Mouse (Mus musculus): Measurements from ENCODE around the gene Aqp1.

Gene Aqp1

DNA sequence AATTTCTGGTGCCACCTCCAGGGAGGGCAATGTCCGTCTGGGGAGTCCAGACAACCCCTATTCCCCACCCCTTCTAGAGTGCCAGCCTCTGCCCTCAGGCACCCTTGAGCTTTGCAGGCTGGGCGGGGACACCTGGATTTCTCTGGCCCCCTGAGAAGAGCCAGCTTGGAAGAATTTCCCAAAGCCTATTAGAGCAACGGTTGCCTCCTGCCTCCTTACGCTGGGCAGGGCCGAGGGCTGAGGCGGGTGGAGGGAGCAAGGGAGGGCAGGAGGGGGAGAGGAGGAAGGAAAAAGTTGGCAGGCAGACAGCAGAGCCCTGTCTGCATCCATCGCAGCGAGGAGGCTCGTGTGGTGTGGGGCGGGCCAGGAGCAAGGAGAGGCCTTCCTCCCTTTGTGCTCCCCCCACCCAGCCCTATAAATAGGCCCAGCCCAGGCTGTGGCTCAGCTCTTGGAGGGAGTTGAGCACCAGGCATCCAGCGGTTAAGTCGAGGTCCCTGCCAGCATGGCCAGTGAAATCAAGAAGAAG lies at the start of gene Aqp1:
Aqp1 (plus strand) TSS at position 444 of the 526 bp plus-strand sequence.
- no peak for DNase-seq (ENCODE audit: low read depth, low spot score)

- DNase-seq (ENCODE audit: low read depth, low spot score): no peak
Measured at GRCm38 (mm10) chr6:55288007-55288602, 48.1 kb upstream of the Aqp1 start.

DNA sequence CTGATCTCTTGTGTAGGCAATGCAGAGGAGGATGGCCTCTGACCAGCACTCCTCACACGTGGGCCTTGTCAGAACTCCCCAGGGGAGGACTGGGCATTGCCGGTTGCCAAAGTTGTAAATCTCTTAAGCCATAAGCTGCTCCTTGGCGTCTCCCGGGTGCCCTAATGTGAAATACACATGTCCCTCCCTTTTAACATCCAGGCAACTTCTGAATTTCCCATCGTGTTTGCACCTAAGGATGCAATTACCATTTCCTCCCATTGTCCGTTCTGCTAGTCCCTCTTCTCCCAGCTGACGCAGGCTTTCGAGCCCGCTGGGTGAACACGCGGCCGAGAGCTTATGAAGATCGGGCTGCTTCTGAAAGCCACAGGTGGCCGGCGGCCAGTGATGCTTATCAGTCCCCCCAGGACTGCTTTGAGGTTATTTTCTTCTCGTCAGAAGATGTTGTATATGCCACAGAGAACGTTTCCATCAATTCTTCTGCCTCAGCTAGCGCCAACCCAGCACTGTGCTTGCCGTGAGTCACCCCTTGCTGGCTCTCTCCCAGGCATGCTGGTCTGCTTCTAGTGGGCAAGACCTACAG lies 41.6 kb upstream of the Aqp1 start:
- DNase-seq (ENCODE audit: low read depth, low spot score): peak; percentile 72

GRCm38 (mm10) chr6:55295325-55295724 lies 40.9 kb upstream of the Aqp1 start:
- no peak for DNase-seq (ENCODE audit: low read depth, low spot score)

GRCm38 (mm10) chr6:55299482-55299881 lies 36.8 kb upstream of the Aqp1 start:
- DNase-seq (ENCODE audit: low read depth, low spot score): no peak

GRCm38 (mm10) chr6:55299917-55300316 lies 36.3 kb upstream of the Aqp1 start:
- DNase-seq (ENCODE audit: low read depth, low spot score): no peak

DNA sequence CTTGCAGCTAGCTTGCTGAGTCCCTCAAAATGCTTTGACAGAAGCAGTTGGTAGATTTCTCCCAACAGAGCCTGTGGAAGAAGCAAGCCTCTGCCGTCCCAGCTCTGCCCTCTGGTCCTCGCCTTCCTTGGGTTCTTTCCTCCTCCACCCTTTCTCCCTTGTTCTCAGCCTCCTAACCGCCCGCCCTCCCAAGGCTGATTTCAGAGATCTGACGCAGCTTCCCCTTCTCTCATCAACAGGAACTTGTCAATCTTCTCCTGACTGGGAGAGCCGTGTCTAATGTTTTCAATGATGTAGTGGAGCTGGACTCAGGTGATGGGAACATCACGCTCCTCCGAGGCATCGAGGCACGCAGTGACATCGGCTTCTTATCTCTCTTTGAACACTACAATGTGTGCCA lies 35.5 kb upstream of the Aqp1 start:
- no peak for DNase-seq (ENCODE audit: low read depth, low spot score)

- no peak for DNase-seq (ENCODE audit: low read depth, low spot score)
Measured at GRCm38 (mm10) chr6:55310179-55310578, 26.1 kb upstream of the Aqp1 start.

DNA sequence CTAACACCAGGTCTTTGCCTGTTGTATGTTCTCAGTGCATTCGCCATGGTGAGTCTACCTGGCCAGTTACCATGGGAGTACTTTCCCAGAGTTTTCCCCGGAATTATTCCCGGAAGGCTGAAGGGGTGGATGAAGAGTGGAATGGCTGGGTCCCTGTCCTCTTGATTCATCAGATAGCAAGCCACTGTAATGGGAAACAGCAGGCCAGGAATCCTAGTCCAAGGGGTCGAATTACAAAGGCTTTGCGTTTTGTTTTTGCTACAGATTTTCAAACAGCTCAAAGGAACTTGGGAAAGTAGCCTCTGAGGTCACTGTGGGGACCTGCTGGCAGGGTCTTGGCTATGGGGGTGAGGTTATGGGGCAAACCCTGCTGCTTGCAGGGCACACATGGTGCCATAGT lies 24.3 kb upstream of the Aqp1 start:
- DNase-seq (ENCODE audit: low read depth, low spot score): peak; percentile 50

DNA sequence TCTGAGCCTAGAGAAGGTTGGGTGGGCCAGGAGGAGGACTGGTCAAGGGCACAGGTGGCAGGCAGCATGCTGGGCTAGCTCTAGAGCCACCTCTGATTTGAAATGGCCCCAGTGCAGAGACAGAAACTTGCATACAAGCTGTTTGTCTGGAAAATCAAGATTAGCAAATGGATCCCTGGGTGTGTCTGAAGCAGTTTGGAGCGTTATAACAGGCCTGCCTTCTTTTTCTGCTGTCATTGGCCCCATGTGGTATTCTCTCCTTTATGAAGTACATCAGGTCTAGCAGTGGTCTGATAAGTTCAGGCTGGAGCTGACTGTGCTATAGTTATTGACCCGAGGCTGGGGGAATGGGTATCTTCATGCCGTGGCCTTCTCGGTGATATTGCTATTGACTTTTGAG lies 22.3 kb upstream of the Aqp1 start:
- DNase-seq (ENCODE audit: low read depth, low spot score): no peak

DNA sequence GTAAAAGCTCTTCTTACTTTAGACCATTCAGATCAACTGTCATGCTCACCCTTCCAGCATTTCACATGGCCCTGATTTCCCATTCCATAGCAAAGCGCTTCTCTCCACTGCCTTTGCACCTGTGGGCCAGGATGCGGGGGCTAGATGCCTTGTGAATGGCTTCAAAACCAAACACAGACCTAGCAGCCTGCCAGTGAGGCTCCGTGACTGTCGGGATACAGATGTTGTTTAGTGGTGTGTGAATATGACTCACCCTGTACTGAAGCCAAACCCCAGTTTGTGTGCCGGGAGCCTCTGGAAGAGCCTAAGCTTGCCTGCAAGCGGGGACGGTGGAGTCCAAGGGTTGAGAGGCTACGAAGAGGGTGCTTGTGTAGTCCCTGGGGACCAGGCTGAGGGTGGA lies 21.6 kb upstream of the Aqp1 start:
- no peak for DNase-seq (ENCODE audit: low read depth, low spot score)

DNA sequence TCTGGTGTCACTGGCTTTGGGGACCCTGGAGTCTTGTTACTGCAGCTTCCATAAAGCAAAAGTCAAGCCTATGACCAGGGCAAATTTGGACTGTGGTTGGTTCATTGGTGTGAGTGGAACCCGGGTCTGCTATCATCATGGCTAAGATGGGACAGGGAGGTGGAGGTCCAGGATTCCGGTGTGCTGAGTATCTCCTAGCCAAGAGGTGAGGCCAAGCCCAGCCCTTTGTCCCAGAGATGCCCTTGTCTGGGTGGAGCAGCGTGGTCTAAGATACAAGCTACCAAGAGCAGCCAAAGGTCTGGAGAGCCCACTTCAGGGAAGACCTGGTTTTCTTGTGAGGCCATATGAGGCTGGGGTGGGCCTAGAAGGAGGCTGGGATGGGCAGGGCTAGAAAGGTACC lies 17.6 kb upstream of the Aqp1 start:
- DNase-seq (ENCODE audit: low read depth, low spot score): no peak

- DNase-seq (ENCODE audit: low read depth, low spot score): no peak
Measured at GRCm38 (mm10) chr6:55319585-55320551, 16.4 kb upstream of the Aqp1 start.

DNA sequence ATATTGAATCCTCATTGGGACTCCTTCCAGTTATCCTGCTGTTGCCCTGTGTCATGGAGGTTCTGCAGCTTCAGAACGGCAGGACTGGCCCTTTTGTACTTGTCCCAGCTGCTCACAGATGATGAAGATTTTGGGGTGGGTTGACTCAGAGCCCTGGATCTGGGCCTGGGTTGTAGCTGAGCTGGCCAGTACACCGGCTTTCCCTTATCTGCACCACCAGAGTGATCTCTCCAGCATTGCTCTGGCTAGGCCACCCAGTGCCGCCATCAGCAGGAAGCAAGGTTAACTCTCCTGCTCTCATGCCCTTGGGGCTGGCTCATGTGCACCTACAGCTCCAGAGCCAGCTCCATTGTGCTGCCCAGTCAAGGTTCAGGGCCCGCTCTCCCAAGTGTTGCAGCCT lies 15.3 kb upstream of the Aqp1 start:
- DNase-seq (ENCODE audit: low read depth, low spot score): no peak

- no peak for DNase-seq (ENCODE audit: low read depth, low spot score)
Measured at GRCm38 (mm10) chr6:55321518-55321917, 14.7 kb upstream of the Aqp1 start.

DNA sequence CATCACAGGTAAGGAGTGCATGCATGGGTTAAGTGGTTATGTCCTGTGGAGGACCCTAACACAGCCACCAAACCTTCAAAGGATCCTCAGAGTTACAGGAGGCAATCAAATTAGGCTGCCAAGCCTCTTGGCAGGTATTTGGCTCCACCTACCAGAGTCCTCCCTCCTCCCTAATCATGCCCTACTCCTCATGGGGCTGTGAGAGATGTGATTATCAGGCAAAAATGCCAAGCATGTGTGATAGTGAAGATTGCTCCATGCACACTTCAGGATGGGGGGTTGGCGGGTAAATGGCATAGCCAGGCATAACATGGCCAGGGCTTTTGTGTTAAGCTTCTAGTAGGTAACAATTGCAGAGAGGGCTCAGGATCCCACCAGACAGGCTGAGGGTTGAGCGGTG lies 13.3 kb upstream of the Aqp1 start:
- no peak for DNase-seq (ENCODE audit: low read depth, low spot score)

- DNase-seq (ENCODE audit: low read depth, low spot score): no peak
Measured at GRCm38 (mm10) chr6:55323908-55324634, 12.2 kb upstream of the Aqp1 start.

- no peak for DNase-seq (ENCODE audit: low read depth, low spot score)
Measured at GRCm38 (mm10) chr6:55324785-55325184, 11.4 kb upstream of the Aqp1 start.

GRCm38 (mm10) chr6:55326299-55326698 lies 9.9 kb upstream of the Aqp1 start:
- DNase-seq (ENCODE audit: low read depth, low spot score): no peak

GRCm38 (mm10) chr6:55327326-55327725 lies 8.9 kb upstream of the Aqp1 start:
- no peak for DNase-seq (ENCODE audit: low read depth, low spot score)

GRCm38 (mm10) chr6:55328179-55328578 lies 8.1 kb upstream of the Aqp1 start:
- DNase-seq (ENCODE audit: low read depth, low spot score): no peak

- DNase-seq (ENCODE audit: low read depth, low spot score): no peak
Measured at GRCm38 (mm10) chr6:55331315-55331714, 4.9 kb upstream of the Aqp1 start.
